Mouse (Mus musculus) neural tube, embryonic 13.5 days (tissue): ENCODE results near the gene Lrrc23. TPM values are rescaled to one million over a fixed set of nuclear protein-coding genes. Genes with fewer than 3 reads are reported as not detected.

Experiments used
- ATAC-seq: fragments of 200-750 bp; cut with Nextera tagmentation; 2 replicates; pipeline ENCODE4 v1.8.0; 2017; ENCODE audit warnings: low read depth, mild to moderate bottlenecking, moderate TSS enrichment, moderate library complexity
- H3K27ac ChIP-seq: fragments of 300-500 bp; sonication (generic); replicated peaks from 2 replicates; pipeline ENCODE4 v1.5.1; 2015; ENCODE audit warnings: moderate library complexity, mild to moderate bottlenecking, inconsistent platforms
- H3K27me3 ChIP-seq: fragments of 300-500 bp; sonication (generic); 2 replicates; pipeline ENCODE4 v1.6.1; 2015; ENCODE audit warnings: mild to moderate bottlenecking, inconsistent platforms
- H3K36me3 ChIP-seq: fragments of 300-500 bp; sonication (generic); 2 replicates; pipeline ENCODE4 v1.6.1; 2015; ENCODE audit warnings: mild to moderate bottlenecking, inconsistent platforms
- H3K4me1 ChIP-seq: fragments of 300-500 bp; sonication (generic); replicated peaks from 2 replicates; pipeline ENCODE4 v1.6.1; 2015; ENCODE audit warnings: inconsistent platforms
- H3K4me2 ChIP-seq: fragments of 300-500 bp; sonication (generic); 2 replicates; pipeline ENCODE4 v1.6.1; 2015; ENCODE audit warnings: inconsistent platforms, mild to moderate bottlenecking, moderate library complexity
- H3K4me3 ChIP-seq: fragments of 300-500 bp; sonication (generic); 2 replicates; pipeline ENCODE4 v1.5.1; 2015; ENCODE audit warnings: mild to moderate bottlenecking, inconsistent platforms
- H3K9ac ChIP-seq: fragments of 300-500 bp; sonication (generic); 2 replicates; pipeline ENCODE4 v1.6.1; 2015; ENCODE audit warnings: moderate library complexity, mild to moderate bottlenecking, inconsistent platforms
- H3K9me3 ChIP-seq: fragments of 300-500 bp; sonication (generic); 2 replicates; pipeline ENCODE4 v1.6.1; 2016; ENCODE audit warnings: inconsistent platforms
- WGBS: fragments of 180-500 bp; shearing (Covaris S2); methylation state at CpG from one replicate; pipeline ENCODE4 v1.1.7; 2015; 5-methylcytosine and 5-hydroxymethylcytosine counted together
- polyA plus RNA-seq: library from polyadenylated mRNA; unstranded; fragments of >200 nt; fragmentation: Nextera tagmentation; extraction: Ambion mirVana; gene quantifications from 2 replicates; pipeline ENCODE4 v1.2.1, GENCODE M21; 2015

Lrrc23 gene
- polyA plus RNA-seq, 1 experiment from 2014 or later, result 0.57 TPM

GRCm38 (mm10) chr6:124737040-124737439, 42.5 kb downstream of the Lrrc23 start:
- no peak overlapping the region for H3K4me2 ChIP-seq
- H3K4me1 ChIP-seq, result peaks cover 33% of the 10 kb centered on the region
- H3K36me3 ChIP-seq, result no peaks in the 10 kb centered on the region
- no peak overlapping the region for H3K4me3 ChIP-seq
- no peaks in the 10 kb centered on the region for H3K9me3 ChIP-seq
- no peaks in the 10 kb centered on the region for H3K27me3 ChIP-seq
- H3K9ac ChIP-seq, result no peak overlapping the region
- ATAC-seq, result no peak
- no peak overlapping the region for H3K27ac ChIP-seq
- 93% methylated on average over 11 of the region's 11 CpGs for WGBS

- H3K4me2 ChIP-seq, result no peak overlapping the region
- no peaks in the 10 kb centered on the region for H3K36me3 ChIP-seq
- WGBS, result 93% methylated on average over 3 of the region's 3 CpGs
These were observed 45.1 kb downstream of the Lrrc23 start for GRCm38 (mm10) chr6:124734417-124734816.

GRCm38 (mm10) chr6:124732476-124733370, 46.8 kb downstream of the Lrrc23 start:
- no peak overlapping the region for H3K9ac ChIP-seq
- ATAC-seq, result no peak
- H3K36me3 ChIP-seq, result no peaks in the 10 kb centered on the region
- WGBS, result 46% methylated on average over 19 of the region's 19 CpGs
- H3K9me3 ChIP-seq, result no peaks in the 10 kb centered on the region
- no peak overlapping the region for H3K4me2 ChIP-seq
- no peak overlapping the region for H3K4me3 ChIP-seq
- H3K27ac ChIP-seq, result no peak overlapping the region
- H3K4me1 ChIP-seq, result peaks cover 4% of the 10 kb centered on the region; the same call in 1 of the 2 replicates
- no peaks in the 10 kb centered on the region for H3K27me3 ChIP-seq

More at GRCm38 (mm10) chr6:124734417-124734816, 45.1 kb downstream of the Lrrc23 start:
- Histone ChIP-seq H3K4me3 (no peak overlapping the region), H3K27ac (no peak overlapping the region), H3K27me3 (no peaks in the 10 kb centered on the region), H3K4me1 (peaks cover 17% of the 10 kb centered on the region), H3K9ac (no peak overlapping the region), H3K9me3 (no peaks in the 10 kb centered on the region)
- no peak for ATAC-seq

- no peaks in the 10 kb centered on the region for H3K9me3 ChIP-seq
- ATAC-seq, result no peak
- 89% methylated on average over 7 of the region's 7 CpGs for WGBS
- peaks cover 4% of the 10 kb centered on the region; the same call in 1 of the 2 replicates for H3K4me1 ChIP-seq
- no peak overlapping the region for H3K9ac ChIP-seq
- H3K27ac ChIP-seq, result no peak overlapping the region
- H3K27me3 ChIP-seq, result no peaks in the 10 kb centered on the region
- no peak overlapping the region for H3K4me3 ChIP-seq
- no peak overlapping the region for H3K4me2 ChIP-seq
- no peaks in the 10 kb centered on the region for H3K36me3 ChIP-seq
These were observed 48.5 kb downstream of the Lrrc23 start for GRCm38 (mm10) chr6:124731038-124731437.

- peaks cover 4% of the 10 kb centered on the region; the same call in 1 of the 2 replicates for H3K4me1 ChIP-seq
- no peak for ATAC-seq
- WGBS, result 91% methylated on average over 8 of the region's 8 CpGs
- H3K9ac ChIP-seq, result no peak overlapping the region
- no peaks in the 10 kb centered on the region for H3K27me3 ChIP-seq
- H3K36me3 ChIP-seq, result no peaks in the 10 kb centered on the region
- no peak overlapping the region for H3K4me2 ChIP-seq
- no peak overlapping the region for H3K4me3 ChIP-seq
- H3K9me3 ChIP-seq, result no peaks in the 10 kb centered on the region
- no peak overlapping the region for H3K27ac ChIP-seq
These were observed 49.4 kb downstream of the Lrrc23 start for GRCm38 (mm10) chr6:124729850-124730705.

GRCm38 (mm10) chr6:124728621-124729020, 50.9 kb downstream of the Lrrc23 start:
- Histone ChIP-seq H3K27me3 (no peaks in the 10 kb centered on the region), H3K4me3 (no peak overlapping the region), H3K27ac (no peak overlapping the region), H3K9ac (no peak overlapping the region), H3K9me3 (no peaks in the 10 kb centered on the region), H3K4me2 (no peak overlapping the region), H3K36me3 (no peaks in the 10 kb centered on the region), H3K4me1 (peaks cover 4% of the 10 kb centered on the region; the same call in 1 of the 2 replicates)
- ATAC-seq, result no peak
- WGBS, result 89% methylated on average over 10 of the region's 10 CpGs

- 87% methylated on average over 10 of the region's 10 CpGs for WGBS
- no peak for ATAC-seq
- no peaks in the 10 kb centered on the region for H3K27me3 ChIP-seq
These were observed 55.1 kb downstream of the Lrrc23 start for GRCm38 (mm10) chr6:124724472-124724871.

GRCm38 (mm10) chr6:124723541-124723940, 56.0 kb downstream of the Lrrc23 start:
- Histone ChIP-seq H3K4me1 (no peaks in the 10 kb centered on the region), H3K27ac (no peak overlapping the region), H3K27me3 (no peaks in the 10 kb centered on the region), H3K9me3 (no peaks in the 10 kb centered on the region), H3K4me3 (no peak overlapping the region), H3K36me3 (no peaks in the 10 kb centered on the region), H3K9ac (no peak overlapping the region), H3K4me2 (no peak overlapping the region)
- 83% methylated on average over 8 of the region's 8 CpGs for WGBS
- no peak for ATAC-seq

More at GRCm38 (mm10) chr6:124724472-124724871, 55.1 kb downstream of the Lrrc23 start:
- Histone ChIP-seq H3K27ac (no peak overlapping the region), H3K4me1 (no peaks in the 10 kb centered on the region), H3K9ac (no peak overlapping the region), H3K4me2 (no peak overlapping the region), H3K4me3 (no peak overlapping the region), H3K9me3 (no peaks in the 10 kb centered on the region), H3K36me3 (no peaks in the 10 kb centered on the region)

GRCm38 (mm10) chr6:124722876-124723473, 56.6 kb downstream of the Lrrc23 start:
- ATAC-seq, result no peak
- no peaks in the 10 kb centered on the region for H3K9me3 ChIP-seq
- 89% methylated on average over 6 of the region's 6 CpGs for WGBS
- H3K27ac ChIP-seq, result no peak overlapping the region
- H3K9ac ChIP-seq, result no peak overlapping the region
- H3K27me3 ChIP-seq, result no peaks in the 10 kb centered on the region
- no peaks in the 10 kb centered on the region for H3K36me3 ChIP-seq
- no peaks in the 10 kb centered on the region for H3K4me1 ChIP-seq
- no peak overlapping the region for H3K4me3 ChIP-seq
- H3K4me2 ChIP-seq, result no peak overlapping the region

GRCm38 (mm10) chr6:124720904-124721303, 58.6 kb downstream of the Lrrc23 start:
- H3K9ac ChIP-seq, result 0 out of 2 replicates have a peak overlapping the region, but pooled peaks have one; percentile 17
- no peak for ATAC-seq
- no peaks in the 10 kb centered on the region for H3K27me3 ChIP-seq
- no peaks in the 10 kb centered on the region for H3K4me1 ChIP-seq
- no peaks in the 10 kb centered on the region for H3K9me3 ChIP-seq
- H3K4me3 ChIP-seq, result no peak overlapping the region
- peaks cover 20% of the 10 kb centered on the region for H3K36me3 ChIP-seq
- WGBS, result 59% methylated on average over 11 of the region's 11 CpGs
- H3K27ac ChIP-seq, result no peak overlapping the region
- H3K4me2 ChIP-seq, result no peak overlapping the region
